Mouse (Mus musculus): ENCODE results near the gene Pramel3.
"Not testable (repeated sequence)": the region's sequence is repeated elsewhere in the genome, so short reads cannot be mapped to it uniquely, and the experiment has no call there.

Pramel3 gene

GRCm38 (mm10) chrX:135302007-135302406, at the start of gene Pramel3:
Gene Pramel3 (plus strand): TSS chrX:135302307.
- in situ Hi-C loops (cut with MboI, MseI): not testable (repeated sequence)

- in situ Hi-C loops (cut with MboI, MseI): not testable (repeated sequence)
These were observed 58.6 kb downstream of the Pramel3 start for GRCm38 (mm10) chrX:135360685-135361084.

- in situ Hi-C loops (cut with MboI, MseI): not testable (repeated sequence)
These were observed 59.8 kb downstream of the Pramel3 start for GRCm38 (mm10) chrX:135361943-135362342.
